Mouse (Mus musculus): ENCODE data around the gene Tmc5. TPM values are rescaled to one million over a fixed set of nuclear protein-coding genes. Genes with fewer than 3 reads are reported as not detected.

Gene Tmc5
- total RNA-seq, 1 experiment, result 0.80 TPM

GRCm38 (mm10) chr7:118688199-118688598 is 91.1 kb downstream of the Tmc5 start:
- peak; percentile 41; the same call in 1 of the 2 replicates for TF ChIP-seq ZC3H11A (IDR thresholded peaks at IDR 0.05; ENCODE audit: borderline replicate concordance, low read depth, low read length)
- no peak for TF ChIP-seq CHD2 (IDR thresholded peaks at IDR 0.05; ENCODE audit: low read depth, low read length)
- H3K27ac ChIP-seq (ENCODE audit: insufficient read depth, low read depth, low read length, poor library complexity, severe bottlenecking), result no peak overlapping the region
- peak; percentile 87 for DNase-seq (ENCODE audit: low read depth, low spot score)
- H3K9me3 ChIP-seq (ENCODE audit: control insufficient read depth, insufficient read depth, low read depth, low read length), result no peaks in the 10 kb centered on the region
- in situ Hi-C loops (cut with MboI; ENCODE audit: low sequenced_read_pairs in 2 of 2, unreplicated experiment in 2 of 2), result no loop called here
- H3K36me3 ChIP-seq (ENCODE audit: control insufficient read depth, insufficient read depth, low read length, poor library complexity, severe bottlenecking), result peaks cover 12% of the 10 kb centered on the region; the same call in 1 of the 2 replicates
- H3K4me1 ChIP-seq (ENCODE audit: control insufficient read depth in 2 of 2, insufficient read depth in 2 of 2, low read length in 2 of 2, poor library complexity in 1 of 2), result peaks cover 2 to 3% of the 10 kb centered on the region in 2 experiments; a peak in 3 of 4 replicates
- no peak overlapping the region for H3K9ac ChIP-seq (ENCODE audit: insufficient read depth, low read depth, low read length, poor library complexity, severe bottlenecking)
- no peak overlapping the region for H3K4me3 ChIP-seq (ENCODE audit: insufficient read depth in 1 of 2, low read depth in 1 of 2, low read length in 2 of 2, poor library complexity in 1 of 2, severe bottlenecking in 1 of 2)

GRCm38 (mm10) chr7:118689088-118689487 is 92.0 kb downstream of the Tmc5 start:
- Histone ChIP-seq H3K27ac (ENCODE audit: insufficient read depth, low read depth, low read length, poor library complexity, severe bottlenecking) (no peak overlapping the region), H3K36me3 (ENCODE audit: control insufficient read depth, insufficient read depth, low read length, poor library complexity, severe bottlenecking) (peaks cover 12% of the 10 kb centered on the region; the same call in 1 of the 2 replicates), H3K9ac (ENCODE audit: insufficient read depth, low read depth, low read length, poor library complexity, severe bottlenecking) (no peak overlapping the region), H3K4me1 (ENCODE audit: control insufficient read depth in 2 of 2, insufficient read depth in 2 of 2, low read length in 2 of 2, poor library complexity in 1 of 2) (peaks cover 2 to 3% of the 10 kb centered on the region in 2 experiments; a peak in 3 of 4 replicates), H3K4me3 (ENCODE audit: insufficient read depth in 1 of 2, low read depth in 1 of 2, low read length in 2 of 2, poor library complexity in 1 of 2, severe bottlenecking in 1 of 2) (no peak overlapping the region), H3K9me3 (ENCODE audit: control insufficient read depth, insufficient read depth, low read depth, low read length) (no peaks in the 10 kb centered on the region)
- no peak for DNase-seq (ENCODE audit: low read depth, low spot score)
- TF ChIP-seq ZNF384 (IDR thresholded peaks at IDR 0.05; ENCODE audit: low read depth, low read length) (no peak), MAFK (IDR thresholded peaks at IDR 0.05; ENCODE audit: insufficient read depth, low read depth, low read length) (no peak), ZC3H11A (IDR thresholded peaks at IDR 0.05; ENCODE audit: borderline replicate concordance, low read depth, low read length) (no peak), CHD2 (IDR thresholded peaks at IDR 0.05; ENCODE audit: low read depth, low read length) (no peak), HCFC1 (IDR thresholded peaks at IDR 0.05; ENCODE audit: borderline replicate concordance, insufficient read depth, low read length) (no peak)
- in situ Hi-C loops (cut with MboI; ENCODE audit: low sequenced_read_pairs in 2 of 2, unreplicated experiment in 2 of 2), result no loop called here

GRCm38 (mm10) chr7:118691287-118691686 is 94.2 kb downstream of the Tmc5 start:
- no peak for TF ChIP-seq HCFC1 (IDR thresholded peaks at IDR 0.05; ENCODE audit: borderline replicate concordance, insufficient read depth, low read length)
- TF ChIP-seq ZNF384 (IDR thresholded peaks at IDR 0.05; ENCODE audit: low read depth, low read length), result no peak
- no peak for TF ChIP-seq MAFK (IDR thresholded peaks at IDR 0.05; ENCODE audit: insufficient read depth, low read depth, low read length)
- no peak for TF ChIP-seq CHD2 (IDR thresholded peaks at IDR 0.05; ENCODE audit: low read depth, low read length)
- TF ChIP-seq ZC3H11A (IDR thresholded peaks at IDR 0.05; ENCODE audit: borderline replicate concordance, low read depth, low read length), result no peak
- Histone ChIP-seq H3K4me3 (ENCODE audit: insufficient read depth in 1 of 2, low read depth in 1 of 2, low read length in 2 of 2, poor library complexity in 1 of 2, severe bottlenecking in 1 of 2) (no peak overlapping the region), H3K27ac (ENCODE audit: insufficient read depth, low read depth, low read length, poor library complexity, severe bottlenecking) (no peak overlapping the region), H3K36me3 (ENCODE audit: control insufficient read depth, insufficient read depth, low read length, poor library complexity, severe bottlenecking) (peaks cover 15% of the 10 kb centered on the region), H3K9me3 (ENCODE audit: control insufficient read depth, insufficient read depth, low read depth, low read length) (no peaks in the 10 kb centered on the region), H3K4me1 (ENCODE audit: control insufficient read depth in 2 of 2, insufficient read depth in 2 of 2, low read length in 2 of 2, poor library complexity in 1 of 2) (no peaks in the 10 kb centered on the region; a peak in 1 of 4 replicates), H3K9ac (ENCODE audit: insufficient read depth, low read depth, low read length, poor library complexity, severe bottlenecking) (no peak overlapping the region)
- in situ Hi-C loops (cut with MboI; ENCODE audit: low sequenced_read_pairs in 2 of 2, unreplicated experiment in 2 of 2), result loop anchor here in 1 of 2 experiments (10.0 kb wide), 1 partner anchor 96 kb away; the partner anchor contains the start of gene Tmc5
- no peak for DNase-seq (ENCODE audit: low read depth, low spot score)

- H3K27ac ChIP-seq (ENCODE audit: insufficient read depth, low read depth, low read length, poor library complexity, severe bottlenecking), result no peak overlapping the region
- H3K9ac ChIP-seq (ENCODE audit: insufficient read depth, low read depth, low read length, poor library complexity, severe bottlenecking), result no peak overlapping the region
- TF ChIP-seq CHD2 (IDR thresholded peaks at IDR 0.05; ENCODE audit: low read depth, low read length) (no peak), ZNF384 (IDR thresholded peaks at IDR 0.05; ENCODE audit: low read depth, low read length) (no peak), MAFK (IDR thresholded peaks at IDR 0.05; ENCODE audit: insufficient read depth, low read depth, low read length) (no peak), HCFC1 (IDR thresholded peaks at IDR 0.05; ENCODE audit: borderline replicate concordance, insufficient read depth, low read length) (no peak), ZC3H11A (IDR thresholded peaks at IDR 0.05; ENCODE audit: borderline replicate concordance, low read depth, low read length) (no peak)
- DNase-seq (ENCODE audit: low read depth, low spot score), result no peak
- H3K36me3 ChIP-seq (ENCODE audit: control insufficient read depth, insufficient read depth, low read length, poor library complexity, severe bottlenecking), result peaks cover 16% of the 10 kb centered on the region
- no peaks in the 10 kb centered on the region for H3K4me1 ChIP-seq (ENCODE audit: control insufficient read depth in 2 of 2, insufficient read depth in 2 of 2, low read length in 2 of 2, poor library complexity in 1 of 2)
- in situ Hi-C loops (cut with MboI; ENCODE audit: low sequenced_read_pairs in 2 of 2, unreplicated experiment in 2 of 2), result loop anchor here in 1 of 2 experiments (10.0 kb wide), 1 partner anchor 101 kb away; the partner anchor contains the start of gene Tmc5
- no peaks in the 10 kb centered on the region for H3K9me3 ChIP-seq (ENCODE audit: control insufficient read depth, insufficient read depth, low read depth, low read length)
- no peak overlapping the region for H3K4me3 ChIP-seq (ENCODE audit: insufficient read depth in 1 of 2, low read depth in 1 of 2, low read length in 2 of 2, poor library complexity in 1 of 2, severe bottlenecking in 1 of 2)
Measured at GRCm38 (mm10) chr7:118696146-118696545, 99.0 kb downstream of the Tmc5 start.

GRCm38 (mm10) chr7:118697168-118697567 is 100.1 kb downstream of the Tmc5 start:
- in situ Hi-C loops (cut with MboI; ENCODE audit: low sequenced_read_pairs in 2 of 2, unreplicated experiment in 2 of 2), result loop anchor here in 1 of 2 experiments (10.0 kb wide), 1 partner anchor 102 kb away; the partner anchor contains the start of gene Tmc5

More at GRCm38 (mm10) chr7:118697168-118697567, 100.1 kb downstream of the Tmc5 start:
- TF ChIP-seq MAFK (IDR thresholded peaks at IDR 0.05; ENCODE audit: insufficient read depth, low read depth, low read length), result no peak
- TF ChIP-seq ZC3H11A (IDR thresholded peaks at IDR 0.05; ENCODE audit: borderline replicate concordance, low read depth, low read length), result no peak
- no peak for TF ChIP-seq CHD2 (IDR thresholded peaks at IDR 0.05; ENCODE audit: low read depth, low read length)
- no peak for TF ChIP-seq HCFC1 (IDR thresholded peaks at IDR 0.05; ENCODE audit: borderline replicate concordance, insufficient read depth, low read length)
- no peak for TF ChIP-seq ZNF384 (IDR thresholded peaks at IDR 0.05; ENCODE audit: low read depth, low read length)
- Histone ChIP-seq H3K9me3 (ENCODE audit: control insufficient read depth, insufficient read depth, low read depth, low read length) (no peaks in the 10 kb centered on the region), H3K4me3 (ENCODE audit: insufficient read depth in 1 of 2, low read depth in 1 of 2, low read length in 2 of 2, poor library complexity in 1 of 2, severe bottlenecking in 1 of 2) (no peak overlapping the region), H3K36me3 (ENCODE audit: control insufficient read depth, insufficient read depth, low read length, poor library complexity, severe bottlenecking) (peaks cover 10% of the 10 kb centered on the region), H3K27ac (ENCODE audit: insufficient read depth, low read depth, low read length, poor library complexity, severe bottlenecking) (no peak overlapping the region), H3K9ac (ENCODE audit: insufficient read depth, low read depth, low read length, poor library complexity, severe bottlenecking) (no peak overlapping the region), H3K4me1 (ENCODE audit: control insufficient read depth in 2 of 2, insufficient read depth in 2 of 2, low read length in 2 of 2, poor library complexity in 1 of 2) (no peaks in the 10 kb centered on the region)
- DNase-seq (ENCODE audit: low read depth, low spot score), result no peak
